Mouse (Mus musculus): ENCODE measurements around the gene Crmp1. TPM values are rescaled to one million over a fixed set of nuclear protein-coding genes. Genes with fewer than 3 reads are reported as not detected.

Crmp1 gene
- polyA plus RNA-seq, 1 experiment from 2014 or later, result 61.8 TPM

DNA sequence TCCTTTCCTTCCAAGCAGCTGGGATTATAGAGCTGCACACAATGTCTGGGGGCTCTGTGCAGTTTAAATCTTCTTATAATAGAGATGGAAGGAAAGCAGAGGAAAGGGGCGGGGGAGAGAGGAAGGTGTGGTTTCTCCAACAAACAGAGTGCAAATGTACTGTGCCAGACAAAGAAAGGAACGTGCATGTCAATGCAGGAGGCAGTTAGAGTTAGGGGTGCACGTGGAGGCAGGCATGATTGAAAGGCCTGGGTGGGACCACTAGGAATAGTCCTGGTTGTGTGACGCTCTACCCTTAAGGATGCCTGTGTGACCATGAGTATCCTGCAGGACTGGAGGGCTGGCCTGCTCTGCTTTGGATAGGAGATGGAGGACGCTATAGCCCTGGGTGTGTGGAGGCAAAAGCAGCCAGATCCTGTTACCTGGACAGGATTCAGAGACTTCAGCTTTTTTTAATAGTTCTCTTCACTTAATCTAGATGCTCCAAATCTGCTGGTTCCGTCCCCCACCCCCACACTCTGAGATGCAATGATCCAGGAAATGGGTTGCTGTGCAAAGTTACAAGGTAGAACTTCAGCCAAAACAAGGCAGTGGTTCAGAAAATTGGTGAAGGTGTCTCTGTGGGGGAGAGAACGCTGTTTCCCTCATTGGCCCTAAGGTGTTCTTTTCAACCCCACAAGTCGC is 88.9 kb downstream of the Crmp1 start:
- Histone ChIP-seq H3K27ac (no peak overlapping the region), H3K36me3 (peaks cover 76% of the 10 kb centered on the region), H3K27me3 (ENCODE audit: low read depth, poor library complexity, severe bottlenecking) (no peaks in the 10 kb centered on the region), H3K9me3 (replicated peaks) (no peaks in the 10 kb centered on the region), H3K4me1 (peaks cover 15% of the 10 kb centered on the region), H3K4me3 (no peak overlapping the region)
- WGBS, result 90% methylated on average over 8 of the region's 8 CpGs
- DNase-seq (ENCODE audit: low spot score), result no peak

DNA sequence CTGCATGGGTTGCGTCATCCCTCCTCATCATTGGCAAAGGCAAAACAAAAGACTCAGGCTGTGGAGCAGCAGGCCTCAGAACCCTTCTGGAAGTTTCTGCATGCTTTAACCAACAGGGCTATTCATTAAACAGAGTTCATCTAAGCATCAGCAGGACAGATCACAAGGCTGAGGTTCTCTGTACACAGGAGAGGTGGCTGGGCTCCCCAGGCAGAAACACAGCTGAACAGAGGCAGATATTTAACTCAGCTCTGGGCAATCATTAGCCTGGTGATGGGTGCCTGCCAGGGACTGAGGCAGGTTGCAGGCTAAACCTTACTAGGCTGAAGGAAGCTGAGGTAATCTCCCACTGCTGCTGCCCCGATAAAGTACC is 89.4 kb downstream of the Crmp1 start:
- H3K9me3 ChIP-seq (replicated peaks), result no peaks in the 10 kb centered on the region
- DNase-seq (ENCODE audit: low spot score), result no peak
- H3K27me3 ChIP-seq (ENCODE audit: low read depth, poor library complexity, severe bottlenecking), result no peaks in the 10 kb centered on the region
- WGBS, result 98% methylated on average over 2 of the region's 2 CpGs
- H3K4me3 ChIP-seq, result no peak overlapping the region
- H3K27ac ChIP-seq, result no peak overlapping the region
- H3K36me3 ChIP-seq, result peaks cover 70% of the 10 kb centered on the region
- H3K4me1 ChIP-seq, result peaks cover 20% of the 10 kb centered on the region

DNA sequence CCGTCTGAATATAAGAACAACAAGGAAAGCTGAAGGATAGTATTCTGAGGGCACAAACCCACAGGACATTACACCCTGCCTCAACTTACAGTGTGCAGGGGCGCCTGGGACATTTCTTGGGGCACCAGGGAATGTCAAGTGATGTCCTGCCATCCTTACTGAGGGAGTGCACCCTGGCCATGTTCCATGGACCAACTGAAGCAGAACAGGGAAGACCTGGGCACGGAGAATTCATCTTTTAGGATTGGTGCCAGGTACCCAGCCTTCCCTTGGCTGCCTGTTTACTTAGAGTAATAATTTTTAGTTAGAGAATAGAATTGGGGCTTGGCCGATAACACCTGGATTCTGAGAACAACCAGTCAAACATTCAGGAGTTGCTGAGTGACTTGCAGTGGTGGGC is 90.3 kb downstream of the Crmp1 start:
- Histone ChIP-seq H3K36me3 (peaks cover 61% of the 10 kb centered on the region), H3K27ac (no peak overlapping the region), H3K4me3 (no peak overlapping the region), H3K9me3 (replicated peaks) (no peaks in the 10 kb centered on the region), H3K4me1 (peaks cover 30% of the 10 kb centered on the region), H3K27me3 (ENCODE audit: low read depth, poor library complexity, severe bottlenecking) (no peaks in the 10 kb centered on the region)
- 82% methylated on average over 4 of the region's 4 CpGs for WGBS
- DNase-seq (ENCODE audit: low spot score), result no peak

- Histone ChIP-seq H3K27me3 (ENCODE audit: low read depth, poor library complexity, severe bottlenecking) (no peaks in the 10 kb centered on the region), H3K4me3 (no peak overlapping the region), H3K4me1 (peaks cover 60% of the 10 kb centered on the region), H3K36me3 (peaks cover 36% of the 10 kb centered on the region), H3K27ac (no peak overlapping the region), H3K9me3 (replicated peaks) (no peaks in the 10 kb centered on the region)
- no peak for DNase-seq (ENCODE audit: low spot score)
- 48% methylated on average over 3 of the region's 3 CpGs for WGBS
Observed at GRCm38 (mm10) chr5:37335061-37335460, 93.3 kb downstream of the Crmp1 start.

GRCm38 (mm10) chr5:37336485-37337105 is 94.9 kb downstream of the Crmp1 start, which contains the start of gene Evc:
TSS of gene Evc (minus strand) at chr5:37336894.
- peak within 1 kb of the TSS; percentile 91 for H3K27ac ChIP-seq
- H3K36me3 ChIP-seq, result peaks cover 25% of the 10 kb centered on the region
- peaks cover 60% of the 10 kb centered on the region for H3K4me1 ChIP-seq
- no peaks in the 10 kb centered on the region for H3K27me3 ChIP-seq (ENCODE audit: low read depth, poor library complexity, severe bottlenecking)
- WGBS, result under 1% methylated on average over 48 of the region's 48 CpGs
- peak within 1 kb of the TSS; percentile 65 for H3K4me3 ChIP-seq
- no peaks in the 10 kb centered on the region for H3K9me3 ChIP-seq (replicated peaks)
- DNase-seq (ENCODE audit: low spot score), result peak; percentile 89

GRCm38 (mm10) chr5:37337696-37338095 is 96.0 kb downstream of the Crmp1 start:
- H3K4me3 ChIP-seq, result peak overlapping the region; percentile 65
- peaks cover 25% of the 10 kb centered on the region for H3K36me3 ChIP-seq
- WGBS, result 70% methylated on average over 3 of the region's 3 CpGs
- H3K4me1 ChIP-seq, result peaks cover 60% of the 10 kb centered on the region
- no peaks in the 10 kb centered on the region for H3K9me3 ChIP-seq (replicated peaks)
- DNase-seq (ENCODE audit: low spot score), result peak; percentile 33
- peak overlapping the region; percentile 91 for H3K27ac ChIP-seq
- no peaks in the 10 kb centered on the region for H3K27me3 ChIP-seq (ENCODE audit: low read depth, poor library complexity, severe bottlenecking)

DNA sequence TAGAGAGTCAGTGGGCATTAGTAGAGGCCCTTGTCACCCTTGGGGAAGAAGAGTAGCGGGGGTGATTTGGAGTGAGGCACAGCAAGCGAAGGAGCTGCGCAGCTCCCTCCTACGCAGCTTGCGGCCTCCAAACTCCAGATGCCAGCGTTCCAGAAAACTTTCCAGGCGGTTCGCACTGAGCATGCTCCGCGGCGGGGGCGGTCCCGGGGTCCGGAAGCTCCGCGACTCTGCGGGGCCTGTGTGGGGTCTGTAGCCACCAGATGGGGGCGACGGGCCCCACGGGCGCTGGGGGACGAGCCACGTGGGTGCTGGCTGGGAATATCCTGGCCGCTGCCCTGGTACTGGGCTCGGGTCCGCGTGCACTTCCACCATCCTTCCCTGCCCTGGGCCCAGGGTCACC is 96.5 kb downstream of the Crmp1 start, which contains the start of gene Evc2:
Gene Evc2, plus strand, starts transcription at position 212 of the 400 bp plus-strand sequence.
- Histone ChIP-seq H3K27ac (peak within 1 kb of the TSS; percentile 91), H3K4me1 (peaks cover 60% of the 10 kb centered on the region), H3K4me3 (peak within 1 kb of the TSS; percentile 65), H3K36me3 (peaks cover 25% of the 10 kb centered on the region), H3K27me3 (ENCODE audit: low read depth, poor library complexity, severe bottlenecking) (no peaks in the 10 kb centered on the region), H3K9me3 (replicated peaks) (no peaks in the 10 kb centered on the region)
- peak; percentile 89 for DNase-seq (ENCODE audit: low spot score)
- under 1% methylated on average over 27 of the region's 27 CpGs for WGBS

Other genes starting within 250 kb of the Crmp1 start
- gene Gm1043, start 156.6 kb upstream of the Crmp1 start, polyA plus RNA-seq (2016; fragmentation: Nextera tagmentation; extraction: Ambion mirVana), result not detected in 2 replicates
- gene Evc, start 95.0 kb downstream of the Crmp1 start, polyA plus RNA-seq (2016; fragmentation: Nextera tagmentation; extraction: Ambion mirVana), result 24.2 and 30.7 TPM in 2 replicates
- gene Evc2, start 96.6 kb downstream of the Crmp1 start, polyA plus RNA-seq (2016; fragmentation: Nextera tagmentation; extraction: Ambion mirVana), result 23.4 and 24.5 TPM in 2 replicates